Mouse (Mus musculus): ENCODE data around the gene Crabp2. TPM values are rescaled to one million over a fixed set of nuclear protein-coding genes. Genes with fewer than 3 reads are reported as not detected.

Gene Crabp2
- total RNA-seq, 1 experiment from 2014 or later = not detected

DNA sequence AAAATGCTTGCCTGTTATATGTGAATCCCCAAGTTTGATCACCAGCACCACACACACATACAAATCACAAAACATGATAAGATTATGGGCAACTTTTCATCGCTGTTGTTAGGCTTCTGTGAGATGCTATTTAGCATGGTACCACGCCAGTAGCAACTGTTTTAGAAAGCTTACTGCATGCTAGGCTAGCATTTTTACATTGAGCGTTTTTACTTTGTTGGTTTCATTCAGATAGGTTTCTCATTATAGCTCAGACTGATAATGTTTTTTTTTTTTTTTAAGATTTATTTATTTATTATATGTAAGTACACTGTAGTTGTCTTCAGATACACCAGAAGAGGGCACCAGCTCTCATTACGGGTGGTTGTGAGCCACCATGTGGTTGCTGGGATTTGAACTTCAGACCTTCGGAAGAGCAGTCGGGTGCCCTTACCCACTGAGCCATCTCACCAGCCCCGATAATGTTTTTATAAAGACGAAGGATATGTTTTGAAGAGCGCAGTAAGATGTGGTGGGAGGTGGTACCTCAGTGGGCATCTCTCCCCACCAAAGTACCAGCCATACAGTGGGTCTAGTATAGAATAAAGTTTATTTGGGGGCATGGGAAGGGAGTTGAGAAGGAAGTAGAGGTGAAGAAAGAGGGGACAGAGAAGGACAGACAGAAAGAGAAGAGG, 28.1 kb upstream of the Crabp2 start:
- ATAC-seq (ENCODE audit: extremely low read depth, insufficient number of reproducible peaks, low FRiP score, poor library complexity, severe bottlenecking) = no peak

- no peak for ATAC-seq (ENCODE audit: extremely low read depth, insufficient number of reproducible peaks, low FRiP score, poor library complexity, severe bottlenecking)
Observed at GRCm38 (mm10) chr3:87924996-87925395, 23.5 kb upstream of the Crabp2 start.

- no peak for ATAC-seq (ENCODE audit: extremely low read depth, insufficient number of reproducible peaks, low FRiP score, poor library complexity, severe bottlenecking)
Observed at GRCm38 (mm10) chr3:87927452-87927851, 21.0 kb upstream of the Crabp2 start.

GRCm38 (mm10) chr3:87929341-87930077, 19.0 kb upstream of the Crabp2 start:
- 0 out of 2 replicates have a peak, but pooled peaks have one; percentile 8 for ATAC-seq (ENCODE audit: extremely low read depth, insufficient number of reproducible peaks, low FRiP score, poor library complexity, severe bottlenecking)

GRCm38 (mm10) chr3:87930078-87930795, 18.2 kb upstream of the Crabp2 start, which contains the start of the genes Isg20l2 and Rrnad1:
TSS of gene Isg20l2 (plus strand) at chr3:87930314.
TSS of gene Rrnad1 (minus strand) at chr3:87930717.
- peak; percentile 90 for ATAC-seq (ENCODE audit: extremely low read depth, insufficient number of reproducible peaks, low FRiP score, poor library complexity, severe bottlenecking)

DNA sequence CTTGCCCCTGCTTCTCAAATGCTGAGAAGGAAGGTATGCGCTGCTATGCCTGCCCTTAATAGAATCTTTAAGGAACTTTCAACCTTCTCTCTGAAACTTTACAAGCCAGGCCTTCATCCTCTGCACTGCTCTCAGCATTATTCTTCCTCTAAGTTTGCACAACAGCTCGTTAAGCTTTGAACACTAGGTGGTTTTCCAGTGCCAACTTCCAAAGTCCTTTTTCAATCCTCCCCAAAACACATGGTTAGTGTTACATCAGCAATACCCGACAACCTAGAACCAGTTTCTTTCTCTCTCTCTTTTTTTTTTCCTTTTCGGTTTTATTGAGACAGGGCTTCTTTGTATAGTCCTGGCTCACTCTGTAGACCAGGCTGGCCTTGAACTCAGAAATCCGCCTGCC, 14.4 kb upstream of the Crabp2 start:
- ATAC-seq (ENCODE audit: extremely low read depth, insufficient number of reproducible peaks, low FRiP score, poor library complexity, severe bottlenecking) = no peak

DNA sequence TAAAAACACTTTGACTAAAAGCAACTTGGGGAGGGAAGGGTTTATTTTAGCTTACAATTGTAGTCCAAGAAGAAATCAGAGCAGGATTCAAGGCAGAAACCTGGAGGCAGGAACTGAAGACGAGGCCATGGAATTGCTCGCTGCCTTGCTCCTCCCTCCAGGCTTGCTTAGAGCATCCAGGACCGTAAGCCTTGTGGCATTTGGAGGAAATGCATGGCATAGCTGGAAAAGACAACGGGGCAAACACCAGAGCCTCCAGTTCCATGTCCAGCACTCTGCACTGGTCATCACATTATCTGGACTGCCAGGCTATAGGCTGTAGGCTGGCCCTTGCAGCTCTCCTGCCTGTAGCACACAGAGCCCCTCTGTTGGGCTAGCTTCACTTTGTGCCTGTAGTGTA, 14.0 kb upstream of the Crabp2 start:
- ATAC-seq (ENCODE audit: extremely low read depth, insufficient number of reproducible peaks, low FRiP score, poor library complexity, severe bottlenecking) = no peak

DNA sequence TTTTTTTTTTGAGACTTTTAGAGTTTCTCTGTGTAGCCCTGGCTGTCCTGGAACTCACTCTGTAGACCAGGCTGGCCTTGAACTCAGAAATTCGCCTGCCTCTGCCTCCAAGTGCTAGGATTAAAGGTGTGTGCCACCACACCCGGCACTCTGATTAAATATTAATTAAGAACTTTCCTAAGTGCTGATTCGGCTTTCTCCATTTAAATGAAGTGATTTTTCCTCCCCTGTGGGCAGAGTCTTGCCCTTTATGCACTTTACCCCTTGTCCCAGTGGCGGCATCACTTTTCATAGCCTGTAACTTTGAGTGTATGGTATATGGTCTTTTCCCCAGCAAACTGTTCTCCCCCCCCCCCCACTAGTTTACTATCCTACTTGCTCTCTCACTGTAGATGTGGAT, 13.3 kb upstream of the Crabp2 start:
- no peak for ATAC-seq (ENCODE audit: extremely low read depth, insufficient number of reproducible peaks, low FRiP score, poor library complexity, severe bottlenecking)

GRCm38 (mm10) chr3:87935776-87936175, 12.7 kb upstream of the Crabp2 start:
- ATAC-seq (ENCODE audit: extremely low read depth, insufficient number of reproducible peaks, low FRiP score, poor library complexity, severe bottlenecking) = 0 out of 2 replicates have a peak, but pooled peaks have one; percentile 33

DNA sequence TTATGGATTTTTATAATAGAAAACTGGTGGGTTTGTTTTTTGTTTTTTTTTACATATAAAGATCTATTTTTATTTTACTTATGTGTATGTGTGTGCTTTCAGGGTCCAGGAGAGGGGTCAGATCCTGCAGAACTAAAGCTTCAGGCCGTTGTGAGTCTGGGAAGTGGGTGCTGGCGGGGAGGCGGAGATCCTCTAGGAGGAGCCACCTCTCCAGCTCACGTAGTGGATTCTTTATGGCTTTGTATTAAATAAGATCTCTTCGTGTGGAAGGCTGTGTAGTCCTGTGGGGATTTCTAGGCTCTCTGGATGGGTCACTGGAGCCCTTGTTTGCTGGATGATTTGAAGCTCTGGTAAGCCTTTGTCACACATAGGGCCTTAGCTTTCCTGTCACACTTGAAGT, 7.9 kb upstream of the Crabp2 start:
- no peak for ATAC-seq (ENCODE audit: extremely low read depth, insufficient number of reproducible peaks, low FRiP score, poor library complexity, severe bottlenecking)

DNA sequence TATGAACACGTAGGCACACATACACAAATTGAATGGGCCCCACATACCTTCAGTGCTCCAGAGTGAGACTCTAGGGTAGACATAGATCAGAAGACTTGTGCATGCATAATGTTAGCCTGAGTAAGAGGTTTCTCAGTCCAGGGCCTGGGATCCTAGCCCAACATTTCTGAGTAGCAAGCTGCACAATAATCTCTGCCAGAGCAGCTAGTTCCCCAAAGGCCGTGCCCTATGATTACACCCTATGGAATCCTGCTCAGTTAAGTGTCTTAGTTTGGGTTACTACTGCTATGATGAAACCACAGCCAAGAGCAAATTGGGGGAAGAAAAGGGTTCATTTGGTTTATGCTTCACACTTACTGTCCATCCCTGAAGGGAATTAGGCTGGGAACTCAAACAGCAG, 6.0 kb upstream of the Crabp2 start:
- no peak for ATAC-seq (ENCODE audit: extremely low read depth, insufficient number of reproducible peaks, low FRiP score, poor library complexity, severe bottlenecking)

GRCm38 (mm10) chr3:87943586-87943985, 4.9 kb upstream of the Crabp2 start:
- no peak for ATAC-seq (ENCODE audit: extremely low read depth, insufficient number of reproducible peaks, low FRiP score, poor library complexity, severe bottlenecking)

DNA sequence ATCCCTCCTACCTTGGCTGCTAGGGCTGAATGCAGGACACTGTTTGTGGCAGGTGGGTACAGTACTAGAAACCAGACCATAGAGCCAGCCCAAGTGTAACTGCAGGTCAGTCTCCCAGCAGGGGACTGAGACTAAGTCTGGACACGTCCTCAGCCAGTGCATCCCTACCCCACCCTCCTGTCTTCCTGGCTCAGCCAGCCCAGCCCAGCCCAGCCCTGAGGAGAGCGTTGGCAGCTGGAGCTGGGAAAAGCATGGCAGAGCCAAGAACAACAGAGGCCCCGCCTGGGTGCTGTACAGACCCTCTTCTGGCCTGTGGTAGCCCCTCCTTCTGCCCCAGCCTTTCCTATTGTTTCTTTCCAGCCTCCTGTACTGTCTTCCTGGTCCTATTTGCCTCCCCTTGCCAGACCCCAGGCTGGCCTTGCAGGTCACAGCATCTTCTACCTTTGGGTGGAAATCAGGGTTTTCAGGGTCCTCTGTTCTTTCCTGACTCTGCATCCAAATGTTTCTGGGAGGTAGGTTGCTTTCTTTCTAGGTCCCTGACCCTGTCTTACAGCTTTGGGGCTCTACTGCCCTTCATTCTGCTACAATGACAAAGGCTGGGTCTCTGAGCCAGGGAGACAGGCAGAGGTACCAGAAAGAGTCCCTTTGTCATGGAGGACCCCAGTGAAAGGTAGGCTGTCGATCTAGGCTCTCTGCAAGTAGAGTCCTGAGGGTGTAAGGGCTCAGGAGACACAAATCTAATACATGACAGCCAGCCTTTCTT, 3.4 kb upstream of the Crabp2 start:
- ATAC-seq (ENCODE audit: extremely low read depth, insufficient number of reproducible peaks, low FRiP score, poor library complexity, severe bottlenecking) = no peak

DNA sequence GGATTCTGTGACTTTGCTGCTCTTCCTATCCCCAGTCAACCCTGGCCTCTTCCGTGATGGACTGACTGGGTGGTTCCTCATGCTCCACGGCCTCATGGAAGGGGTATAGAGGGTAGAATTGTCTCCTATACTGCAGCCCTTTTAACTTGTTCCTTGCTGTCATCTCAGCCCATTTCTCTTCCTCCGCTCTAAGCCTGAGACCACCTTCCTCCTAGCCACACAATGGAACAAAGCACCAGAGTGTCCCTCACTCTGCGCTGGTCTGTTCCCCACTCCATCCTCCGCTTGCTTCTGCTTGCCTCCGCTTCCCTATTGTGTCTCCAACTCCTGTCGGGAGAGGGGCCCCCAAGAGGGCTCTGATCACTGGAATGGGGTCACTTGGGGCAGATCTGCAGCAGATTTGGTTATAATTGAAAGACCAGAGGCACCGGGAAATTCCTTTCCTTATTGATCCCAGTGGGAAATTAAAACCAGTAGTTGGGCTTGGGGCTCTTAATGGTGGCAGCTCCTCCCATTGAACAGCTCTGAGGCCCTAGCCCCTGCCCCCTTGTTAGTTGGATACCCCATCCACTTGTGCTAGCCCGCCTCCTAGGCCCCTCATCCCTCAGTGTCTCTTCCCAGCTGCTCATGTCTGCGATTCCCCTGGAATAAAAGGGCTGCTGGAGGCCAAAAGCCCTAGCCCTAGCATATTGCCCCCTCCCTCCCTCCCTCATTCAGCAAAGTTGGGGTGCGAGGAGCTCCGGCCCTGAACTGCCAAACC, 2.5 kb upstream of the Crabp2 start:
- no peak for ATAC-seq (ENCODE audit: extremely low read depth, insufficient number of reproducible peaks, low FRiP score, poor library complexity, severe bottlenecking)

DNA sequence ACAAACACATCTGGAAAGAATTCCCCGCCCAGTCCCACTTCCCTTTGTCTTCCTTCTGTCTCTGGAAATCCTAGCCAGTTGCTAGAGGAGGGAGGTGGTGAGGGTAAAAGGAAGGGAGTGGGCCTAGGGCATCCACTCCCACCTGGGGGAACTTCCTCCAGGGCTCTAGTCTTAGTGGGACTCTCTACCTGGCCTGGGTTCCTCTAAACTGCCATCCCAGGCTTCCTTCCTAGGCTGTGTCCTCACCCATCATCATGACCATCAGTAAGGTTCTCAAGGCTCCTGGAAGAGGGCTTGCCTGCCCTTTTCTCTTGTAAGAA, 2.0 kb upstream of the Crabp2 start:
- ATAC-seq (ENCODE audit: extremely low read depth, insufficient number of reproducible peaks, low FRiP score, poor library complexity, severe bottlenecking) = no peak

- ATAC-seq (ENCODE audit: extremely low read depth, insufficient number of reproducible peaks, low FRiP score, poor library complexity, severe bottlenecking) = no peak
Observed at GRCm38 (mm10) chr3:87947056-87947810, 1.2 kb upstream of the Crabp2 start.

- no peak for ATAC-seq (ENCODE audit: extremely low read depth, insufficient number of reproducible peaks, low FRiP score, poor library complexity, severe bottlenecking)
Observed at GRCm38 (mm10) chr3:87947811-87948199, 661 bp upstream of the Crabp2 start.
